Mouse (Mus musculus) neural tube, embryonic 10.5 days (tissue): ENCODE measurements around the gene Vps11.
"Not testable (repeated sequence)": the region's sequence is repeated elsewhere in the genome, so short reads cannot be mapped to it uniquely, and the experiment has no call there.

Experiments
- DNase-seq: peaks from one replicate; pipeline ENCODE4 v3.0.0-alpha.2; 2017; ENCODE audit warnings: low spot score; ENCODE audit errors: extremely low spot score

Gene Vps11

DNA sequence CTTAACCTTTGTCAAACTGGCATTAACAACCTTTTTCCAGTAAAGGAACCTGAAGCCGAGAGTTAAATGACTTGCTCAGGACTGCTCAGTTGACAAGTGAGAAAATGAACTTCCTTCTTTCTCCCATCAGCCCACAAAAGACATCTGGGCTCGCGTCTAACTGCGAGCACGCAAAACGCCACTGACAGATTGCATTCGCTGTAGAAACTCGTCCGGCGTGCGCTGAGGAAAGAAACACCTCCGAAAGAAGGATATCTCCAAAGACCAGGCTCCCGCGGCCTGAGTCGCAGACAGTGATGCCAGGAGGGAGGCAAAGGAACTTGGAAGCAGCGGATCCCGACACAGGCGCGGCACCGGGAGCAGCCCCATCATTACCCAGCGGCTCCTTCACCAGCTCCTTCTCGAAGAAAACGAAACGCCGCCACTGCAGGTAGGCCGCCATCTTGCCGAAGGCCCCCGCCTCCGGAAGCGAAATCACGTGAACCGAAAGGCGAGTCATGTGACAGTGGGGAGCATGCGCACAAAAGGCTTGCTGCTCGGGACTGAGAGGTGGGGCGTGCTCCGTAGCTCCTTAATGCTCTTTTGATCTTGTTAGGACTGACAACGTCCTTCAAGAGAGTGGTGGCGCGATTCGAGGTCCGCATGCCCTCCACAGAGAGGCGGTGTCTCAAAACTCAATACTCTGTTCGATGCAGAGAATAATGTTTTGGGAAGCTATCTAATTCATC is at the start of gene Vps11:
Gene Vps11 (minus strand): TSS at position 481 of the 728 bp plus-strand sequence.
- peak; percentile 98 for DNase-seq

- no peak for DNase-seq
These were observed 49.3 kb upstream of the Vps11 start for GRCm38 (mm10) chr9:44410647-44411336.

GRCm38 (mm10) chr9:44408693-44409092 is 47.2 kb upstream of the Vps11 start:
- DNase-seq, result not testable (repeated sequence)

- no peak for DNase-seq
These were observed 46.3 kb upstream of the Vps11 start for GRCm38 (mm10) chr9:44407752-44408097.

- peak; percentile 97 for DNase-seq
These were observed 45.7 kb upstream of the Vps11 start, which contains the start of the genes Rps25 and Trappc4 for GRCm38 (mm10) chr9:44406906-44407751. Rps25 (plus strand) TSS chr9:44407139. Trappc4 (minus strand) TSS chr9:44407600.

- DNase-seq, result no peak
These were observed 43.5 kb upstream of the Vps11 start for GRCm38 (mm10) chr9:44405011-44405410.

GRCm38 (mm10) chr9:44401081-44401480 is 39.6 kb upstream of the Vps11 start:
- DNase-seq, result no peak

DNA sequence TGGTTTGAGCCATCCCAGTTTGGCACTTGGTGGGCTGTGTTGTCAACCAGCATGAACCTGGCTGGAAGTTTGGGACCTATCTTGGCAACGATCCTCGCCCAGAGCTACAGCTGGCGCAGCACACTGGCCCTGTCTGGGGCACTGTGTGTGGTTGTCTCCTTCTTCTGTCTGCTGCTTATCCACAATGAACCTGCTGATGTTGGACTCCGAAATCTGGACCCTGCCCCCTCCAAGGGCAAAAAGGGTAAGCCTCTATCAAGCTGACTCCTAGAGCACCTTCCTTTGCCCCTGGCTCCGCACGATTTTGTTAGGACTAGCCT is 38.3 kb upstream of the Vps11 start:
- no peak for DNase-seq

DNA sequence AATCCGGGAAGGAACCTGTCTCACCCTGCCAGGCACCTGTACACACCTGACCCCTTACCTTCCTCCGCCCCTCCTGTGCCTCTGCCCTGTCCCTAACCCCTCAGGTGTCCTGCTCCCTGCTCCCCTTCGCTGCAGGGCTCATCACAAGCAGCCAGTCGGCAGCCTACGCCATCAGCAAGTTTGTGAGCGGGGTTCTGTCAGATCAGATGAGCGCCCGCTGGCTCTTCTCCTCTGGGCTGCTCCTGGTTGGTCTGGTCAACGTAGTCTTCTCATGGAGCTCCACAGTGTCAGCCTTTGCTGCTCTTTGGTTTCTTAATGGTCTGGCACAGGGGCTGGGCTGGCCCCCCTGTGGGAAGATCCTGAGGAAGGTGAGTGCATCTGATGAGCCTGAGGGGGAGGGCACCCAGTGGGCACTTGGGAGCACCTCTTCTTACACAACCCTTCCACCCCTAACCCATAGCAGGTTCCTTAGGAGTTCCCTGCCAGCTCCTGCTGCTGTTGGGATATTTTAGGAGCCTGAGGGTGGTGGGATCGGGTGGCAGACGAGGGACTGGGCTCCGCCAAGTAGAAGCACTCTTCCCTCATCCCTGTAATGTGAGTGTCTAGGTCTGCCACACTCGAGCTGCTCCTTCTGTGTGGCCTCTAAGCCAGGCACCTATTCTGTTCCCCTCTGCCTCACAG is 37.8 kb upstream of the Vps11 start:
- DNase-seq, result no peak

GRCm38 (mm10) chr9:44398551-44398950 is 37.1 kb upstream of the Vps11 start:
- no peak for DNase-seq

- DNase-seq, result no peak
These were observed 36.6 kb upstream of the Vps11 start for GRCm38 (mm10) chr9:44398087-44398486.

DNA sequence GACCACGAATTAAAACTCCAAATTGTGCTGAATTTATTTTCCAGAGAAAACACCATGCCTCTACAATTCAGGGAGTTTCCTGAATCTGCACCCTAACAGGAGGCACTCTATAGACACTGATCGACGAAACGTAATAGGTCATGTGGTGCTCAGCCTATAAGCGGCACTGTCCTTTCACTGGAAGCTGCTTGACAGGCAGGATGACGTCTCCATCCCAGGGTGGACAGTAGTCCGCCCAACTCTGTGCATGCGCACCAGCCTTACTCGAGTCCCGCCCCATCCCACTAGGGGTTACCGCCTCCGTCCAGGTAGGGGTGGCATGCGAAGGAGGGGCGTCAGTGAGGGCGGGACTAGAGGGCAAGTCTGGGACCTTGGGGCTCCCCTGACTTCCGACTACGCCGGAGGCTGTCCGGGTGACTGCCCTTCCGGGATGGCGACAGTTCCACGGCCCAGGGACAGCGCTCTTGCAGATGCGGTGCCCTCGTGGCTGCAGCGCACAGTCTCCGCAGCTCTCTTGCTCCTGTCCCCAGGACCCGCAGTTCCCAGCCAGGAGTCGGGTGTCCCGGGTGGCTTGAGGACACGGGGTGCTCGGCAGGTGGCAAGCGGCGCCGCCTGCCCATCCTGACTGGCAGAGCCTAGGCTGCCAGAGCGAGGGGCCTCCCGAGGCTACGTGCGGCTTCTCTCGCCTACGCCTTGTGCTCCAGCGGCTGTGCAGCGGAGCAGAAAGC is 35.4 kb upstream of the Vps11 start, which contains the start of gene Slc37a4:
Gene Slc37a4 (plus strand): TSS at position 169 of the 728 bp plus-strand sequence.
- peak; percentile 87 for DNase-seq

GRCm38 (mm10) chr9:44391466-44391865 is 30.0 kb upstream of the Vps11 start:
- DNase-seq, result peak; percentile 71

DNA sequence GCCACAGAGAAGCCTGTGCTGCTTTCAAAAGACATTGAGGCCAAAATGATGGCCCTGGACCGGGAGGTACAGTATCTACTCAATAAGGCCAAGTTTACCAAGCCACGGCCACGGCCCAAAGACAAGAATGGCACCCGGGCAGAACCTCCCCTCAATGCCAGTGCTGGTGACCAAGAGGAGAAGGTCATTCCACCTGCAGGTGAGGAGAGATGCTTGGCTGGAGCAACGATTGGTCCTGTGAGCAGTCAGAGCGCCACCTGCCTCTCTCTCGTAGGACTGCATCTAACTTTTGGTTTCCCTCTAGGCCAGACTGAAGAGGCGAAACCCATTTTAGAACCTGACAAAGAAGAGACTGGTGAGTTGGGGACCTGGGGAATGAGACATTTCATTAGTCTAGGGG is 27.8 kb upstream of the Vps11 start:
- DNase-seq, result no peak

DNA sequence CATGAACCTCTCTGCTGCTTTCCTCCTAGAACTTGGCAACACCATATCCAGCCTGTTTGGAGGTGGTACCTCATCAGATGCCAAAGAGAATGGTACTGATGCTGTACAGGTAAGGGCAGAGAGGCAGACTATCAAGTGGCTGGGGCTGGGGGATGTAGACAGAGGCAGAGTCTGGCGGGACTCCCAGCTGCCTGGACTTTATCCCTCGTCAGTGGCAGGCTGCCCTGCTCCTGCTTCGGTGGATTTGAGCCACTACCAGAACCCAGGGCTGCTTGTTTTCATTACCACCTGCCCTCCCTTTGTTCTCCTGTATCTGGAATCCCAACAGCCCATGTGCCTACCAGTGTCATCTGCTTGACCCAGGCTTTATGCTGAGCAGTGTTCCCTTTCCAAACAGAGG is 25.8 kb upstream of the Vps11 start:
- DNase-seq, result no peak

DNA sequence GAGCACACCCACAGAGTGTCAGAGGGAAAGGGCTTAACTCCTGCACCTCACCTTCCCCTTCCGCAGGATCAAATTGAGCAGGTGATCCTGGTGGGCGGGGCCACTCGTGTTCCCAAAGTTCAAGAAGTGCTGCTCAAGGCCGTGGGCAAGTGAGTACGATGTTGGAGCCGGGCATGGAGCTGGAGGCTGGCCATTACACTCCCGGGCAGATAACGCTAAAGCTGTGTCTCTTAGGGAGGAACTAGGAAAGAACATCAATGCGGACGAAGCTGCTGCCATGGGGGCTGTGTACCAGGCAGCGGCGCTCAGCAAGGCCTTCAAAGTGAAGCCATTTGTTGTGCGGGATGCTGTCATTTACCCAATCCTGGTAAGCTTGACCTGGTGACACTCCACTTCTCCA is 23.1 kb upstream of the Vps11 start:
- no peak for DNase-seq

DNA sequence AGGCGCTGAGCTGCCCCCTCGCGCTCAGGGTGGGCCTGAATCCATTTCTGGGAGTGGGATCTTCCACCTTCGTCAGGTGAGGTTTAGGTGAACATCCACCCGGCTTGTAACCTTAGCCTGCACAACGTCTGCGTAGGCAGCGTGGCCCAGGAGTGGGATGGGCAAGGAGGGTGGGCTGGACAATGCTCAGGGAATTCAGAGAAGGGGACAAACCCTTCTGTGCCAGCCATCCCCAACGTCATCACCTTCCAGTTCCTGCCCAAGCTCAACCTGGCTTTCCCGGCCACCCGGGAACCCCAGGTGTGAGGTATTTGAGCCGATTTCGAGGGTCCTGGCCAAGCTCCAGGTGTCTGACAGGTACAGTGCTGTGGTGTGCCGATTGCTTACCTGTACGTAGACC is 18.4 kb upstream of the Vps11 start:
- DNase-seq, result no peak

DNA sequence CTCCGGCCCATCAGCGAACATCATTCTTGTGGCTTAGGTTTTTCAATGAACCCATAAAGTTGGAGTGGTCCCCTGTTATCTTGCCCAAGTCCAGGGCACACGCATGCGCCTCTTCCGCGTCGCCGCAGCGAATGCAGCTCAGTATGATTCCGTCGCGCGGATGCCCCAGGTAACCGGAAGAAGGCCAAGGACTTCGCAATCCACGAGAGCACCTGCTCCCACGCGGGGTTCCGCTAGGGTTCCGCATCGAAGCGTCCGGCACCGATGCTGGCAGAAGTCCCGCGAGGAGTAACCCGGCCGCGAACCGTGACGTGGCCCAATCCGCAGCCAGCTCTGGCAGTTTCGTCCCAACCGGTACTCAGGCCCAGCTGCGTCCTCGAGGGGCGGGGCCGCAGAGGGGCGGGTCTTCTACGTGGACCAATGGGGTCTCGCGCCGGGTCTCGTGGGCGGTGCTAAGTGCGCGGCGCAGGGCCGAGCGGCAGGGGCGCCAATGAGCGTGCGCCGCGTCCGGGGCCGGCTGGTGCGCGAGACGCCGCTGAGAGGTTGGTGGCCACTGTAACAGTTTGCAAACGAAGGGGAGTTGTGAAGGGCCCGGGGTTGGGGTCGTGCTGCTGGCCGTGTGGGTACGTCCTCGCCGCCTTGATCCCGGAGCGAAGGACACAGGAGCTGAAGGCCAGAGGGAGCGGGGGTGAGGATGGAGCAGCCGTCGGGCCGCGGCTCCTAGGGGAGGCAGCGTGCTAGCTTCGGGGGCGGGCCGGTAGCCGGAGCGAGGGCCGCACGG is 17.8 kb upstream of the Vps11 start, which contains the start of gene Hyou1:
Gene Hyou1 (plus strand): TSS at position 437 of the 781 bp plus-strand sequence.
- DNase-seq, result peak; percentile 100

DNA sequence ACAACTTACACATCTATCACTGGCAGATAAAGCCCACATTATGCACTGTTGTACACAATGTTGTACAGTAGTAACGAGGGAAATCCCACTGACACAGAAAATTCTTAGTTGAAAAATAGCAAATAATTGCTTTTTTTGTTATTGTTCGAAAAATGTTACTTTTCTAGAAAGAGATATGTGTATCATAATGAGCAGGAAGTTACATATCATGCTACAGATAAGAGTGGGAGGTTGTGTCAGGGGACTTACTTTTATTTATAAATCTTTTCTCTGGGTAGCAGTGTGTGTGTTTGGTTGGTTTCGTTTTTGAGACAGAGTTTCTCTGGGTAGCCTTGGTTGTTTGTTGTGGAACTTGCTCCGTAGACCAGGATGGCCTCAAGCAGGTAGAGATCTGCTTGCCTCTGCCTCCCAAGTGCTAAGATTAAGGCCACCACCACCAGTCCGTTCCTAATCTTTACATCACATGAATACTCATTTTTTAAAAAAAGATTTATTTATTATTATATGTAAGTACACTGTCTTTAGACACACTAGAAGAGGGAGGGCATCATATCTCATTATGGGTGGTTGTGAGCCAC is 16.8 kb upstream of the Vps11 start:
- DNase-seq, result no peak

- DNase-seq, result not testable (repeated sequence)
These were observed 15.9 kb upstream of the Vps11 start for GRCm38 (mm10) chr9:44377335-44377734.
